Mouse (Mus musculus): ENCODE measurements around the gene Mroh3. TPM values are rescaled to one million over a fixed set of nuclear protein-coding genes. Genes with fewer than 3 reads are reported as not detected.

The Mroh3 gene
- polyA plus RNA-seq, 1 experiment from 2014 or later = 0.91 TPM

DNA sequence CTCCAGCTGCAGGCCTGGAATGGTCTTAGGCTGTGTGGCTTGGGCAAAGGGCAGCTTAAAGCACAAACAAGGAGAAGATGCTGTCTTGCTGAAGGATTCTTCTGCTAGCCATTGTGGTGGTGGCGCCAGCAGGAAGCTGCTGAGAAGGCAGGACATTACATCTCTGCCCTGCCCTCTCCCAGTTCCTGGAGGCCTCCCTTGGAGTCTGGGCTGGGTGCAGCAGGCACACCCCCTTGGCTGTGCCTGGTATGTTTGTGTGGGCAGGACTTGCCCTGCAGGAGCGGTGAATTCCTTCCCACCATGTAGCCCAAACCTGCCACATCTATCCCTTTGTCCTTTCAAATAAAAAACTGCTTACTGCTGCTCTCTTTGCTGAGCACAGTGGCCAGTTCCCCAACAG is 35.5 kb downstream of the Mroh3 start:
- DNase-seq (ENCODE audit: low read depth, low spot score) (no peak), ATAC-seq (no peak)
- POLR2A ChIA-PET = interaction anchor here (1.3 kb wide), 1 partner anchor 33 kb away, joined by 3 read pairs; no protein-coding TSS in a partner anchor
- in situ Hi-C loops (cut with MboI; ENCODE audit: low pct_unique_long_range_greater_than_20kb) = no loop called here
- CTCF ChIA-PET = interaction anchor here (3.6 kb wide), 1 partner anchor 11 kb away, joined by 12 read pairs; no protein-coding TSS in a partner anchor
- TF ChIP-seq CTCF (IDR thresholded peaks at IDR 0.05) = no peak
- H3K27me3 ChIP-seq = no peaks in the 10 kb centered on the region

DNA sequence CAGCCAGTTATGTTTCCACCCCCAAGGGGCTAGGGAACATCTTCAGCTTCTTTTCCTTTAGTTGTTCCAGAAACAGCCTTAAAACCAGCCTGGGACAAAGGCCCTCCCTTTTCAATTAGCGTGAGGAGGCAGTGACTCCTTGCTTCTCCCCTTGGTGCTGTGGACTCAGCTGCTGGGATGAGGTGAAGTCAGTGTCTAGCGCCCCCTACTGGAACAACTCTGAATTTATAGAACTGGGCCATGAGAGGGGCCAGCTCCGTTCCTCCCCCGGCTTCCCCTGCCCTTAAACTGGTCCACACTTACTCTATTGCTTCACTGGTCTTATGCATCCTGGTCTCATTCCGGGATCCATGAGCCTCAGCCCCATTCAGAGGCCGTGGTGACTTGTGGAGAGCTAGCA is 37.4 kb downstream of the Mroh3 start:
- CTCF ChIA-PET = interaction anchor here (0.8 to 3.6 kb wide), 13 partner anchors 9 to 185 kb away, joined by 3 to 12 read pairs (median 3); partner anchors contain the start of genes Ascl5 and Mroh3
- DNase-seq (ENCODE audit: low read depth, low spot score) (no peak), ATAC-seq (no peak)
- POLR2A ChIA-PET = no interaction called here
- in situ Hi-C loops (cut with MboI; ENCODE audit: low pct_unique_long_range_greater_than_20kb) = no loop called here
- H3K27me3 ChIP-seq = no peaks in the 10 kb centered on the region
- no peak for TF ChIP-seq CTCF (IDR thresholded peaks at IDR 0.05)

DNA sequence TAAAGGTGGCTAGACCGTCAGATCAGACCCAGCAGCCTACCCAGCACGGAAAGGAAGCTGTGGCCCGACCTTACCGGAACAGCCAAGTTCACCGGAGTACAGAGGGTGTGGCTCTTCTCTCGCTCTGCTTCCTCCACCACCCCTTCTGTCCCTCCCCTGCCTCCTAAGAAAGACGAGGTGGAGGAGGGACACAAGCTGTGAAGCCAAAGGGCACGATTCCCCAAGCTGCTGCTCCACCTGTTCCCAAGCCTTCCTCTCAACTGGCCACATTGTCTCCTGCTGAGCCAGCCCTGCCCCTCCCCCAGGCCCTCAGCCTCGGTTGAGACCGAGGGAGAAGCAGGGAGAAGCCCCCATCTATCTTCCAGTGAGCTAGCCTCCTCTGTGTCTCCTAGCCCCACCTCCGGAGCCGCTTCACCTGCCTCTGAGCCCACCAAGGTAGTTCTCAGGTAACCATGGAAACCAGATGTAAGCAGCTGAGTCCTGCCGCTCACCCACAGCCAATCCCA is 38.5 kb downstream of the Mroh3 start:
- POLR2A ChIA-PET = interaction anchor here (0.8 kb wide), 1 partner anchor 58 kb away, joined by 3 read pairs; no protein-coding TSS in a partner anchor
- in situ Hi-C loops (cut with MboI; ENCODE audit: low pct_unique_long_range_greater_than_20kb) = loop anchor here (5.0 kb wide), 3 partner anchors 88 to 288 kb away; partner anchors contain the start of gene Gpr25
- no peak for ATAC-seq
- H3K27me3 ChIP-seq = no peaks in the 10 kb centered on the region
- no peak for DNase-seq (ENCODE audit: low read depth, low spot score)
- CTCF ChIA-PET = interaction anchor here (0.9 to 3.6 kb wide), 6 partner anchors 8 to 184 kb away, joined by 3 to 12 read pairs (median 6); no protein-coding TSS in a partner anchor
- no peak for TF ChIP-seq CTCF (IDR thresholded peaks at IDR 0.05)

DNA sequence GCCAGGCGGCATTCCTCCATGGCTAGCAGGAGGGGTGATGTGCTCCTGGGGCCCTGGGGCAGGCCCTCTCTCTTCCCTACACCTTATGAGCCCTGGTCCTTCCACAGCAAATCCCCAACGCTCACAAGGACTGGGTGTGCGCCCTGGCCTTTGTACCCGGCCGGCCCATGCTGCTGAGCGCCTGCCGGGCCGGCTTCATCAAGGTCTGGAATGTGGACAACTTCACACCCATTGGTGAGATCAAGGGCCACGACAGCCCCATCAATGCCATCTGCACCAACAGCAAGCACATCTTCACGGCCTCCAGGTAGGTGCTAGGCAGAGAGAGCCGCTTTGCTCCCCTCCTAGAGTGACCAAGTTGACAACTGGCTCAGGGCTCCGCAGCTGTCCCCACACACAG is 39.9 kb downstream of the Mroh3 start:
- POLR2A ChIA-PET = no interaction called here
- no peak for ATAC-seq
- in situ Hi-C loops (cut with MboI; ENCODE audit: low pct_unique_long_range_greater_than_20kb) = loop anchor here (5.0 kb wide), 3 partner anchors 90 to 290 kb away; partner anchors contain the start of gene Gpr25

DNA sequence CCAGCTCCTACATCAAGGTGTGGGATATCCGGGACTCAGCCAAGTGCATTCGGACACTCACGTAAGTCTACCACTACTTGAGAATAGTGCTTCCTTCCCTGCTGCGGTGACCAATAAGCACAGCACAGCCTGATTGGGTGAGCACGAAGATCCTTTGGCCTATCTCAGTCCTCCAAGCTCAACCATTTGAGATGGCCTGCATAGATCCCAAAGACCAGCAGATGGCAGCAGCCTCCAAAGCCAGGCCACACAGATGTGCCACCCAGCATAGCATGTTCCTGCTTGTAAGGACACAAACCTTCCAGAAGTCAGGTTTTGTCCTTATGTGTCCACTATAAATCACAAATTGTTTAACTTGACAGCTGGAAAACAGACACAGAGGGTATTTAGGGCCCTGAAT is 42.5 kb downstream of the Mroh3 start:
- peak; percentile 19 for DNase-seq (ENCODE audit: low read depth, low spot score)
- ATAC-seq = no peak
- in situ Hi-C loops (cut with MboI; ENCODE audit: low pct_unique_long_range_greater_than_20kb) = loop anchor here (5.0 kb wide), 3 partner anchors 92 to 292 kb away; partner anchors contain the start of gene Gpr25
- no peak for TF ChIP-seq CTCF (IDR thresholded peaks at IDR 0.05)
- no peaks in the 10 kb centered on the region for H3K27me3 ChIP-seq
- ChIA-PET POLR2A (no interaction called here), CTCF (interaction anchor here (0.6 to 1.9 kb wide), 24 partner anchors 9 to 355 kb away, joined by 3 to 11 read pairs (median 4); no protein-coding TSS in a partner anchor)

More for the DNA sequence above, 39.9 kb downstream of the Mroh3 start:
- CTCF ChIA-PET = no interaction called here
- DNase-seq (ENCODE audit: low read depth, low spot score) = no peak
- no peak for TF ChIP-seq CTCF (IDR thresholded peaks at IDR 0.05)
- no peaks in the 10 kb centered on the region for H3K27me3 ChIP-seq

DNA sequence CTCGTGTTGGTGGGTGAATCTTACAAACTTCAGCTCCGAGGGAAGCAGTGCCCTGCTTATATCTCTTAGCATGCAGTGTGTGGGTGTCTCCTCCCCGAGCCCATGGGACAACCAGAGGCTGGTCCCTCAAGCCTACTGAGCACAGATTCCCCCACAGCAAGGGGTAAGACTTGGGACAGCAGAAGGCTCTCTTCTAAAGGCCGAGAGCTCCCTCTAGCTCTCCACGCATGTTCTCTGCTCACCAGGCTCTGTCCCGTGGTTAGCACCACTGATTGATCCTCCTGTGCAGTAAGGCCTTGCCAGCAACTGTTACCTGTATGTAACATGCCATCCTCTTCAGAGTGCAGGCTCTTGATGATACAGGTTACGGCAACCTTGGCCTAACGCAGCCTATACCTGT is 45.0 kb downstream of the Mroh3 start:
- DNase-seq (ENCODE audit: low read depth, low spot score) (peak; percentile 4), ATAC-seq (no peak)
- H3K27me3 ChIP-seq = no peaks in the 10 kb centered on the region
- in situ Hi-C loops (cut with MboI; ENCODE audit: low pct_unique_long_range_greater_than_20kb) = loop anchor here (10.0 kb wide), 1 partner anchor 53 kb away; no protein-coding TSS in a partner anchor
- POLR2A ChIA-PET = no interaction called here
- no peak for TF ChIP-seq CTCF (IDR thresholded peaks at IDR 0.05)
- CTCF ChIA-PET = interaction anchor here (0.6 to 4.3 kb wide), 14 partner anchors 20 to 296 kb away, joined by 3 to 46 read pairs (median 4); partner anchors contain the start of gene Ascl5

DNA sequence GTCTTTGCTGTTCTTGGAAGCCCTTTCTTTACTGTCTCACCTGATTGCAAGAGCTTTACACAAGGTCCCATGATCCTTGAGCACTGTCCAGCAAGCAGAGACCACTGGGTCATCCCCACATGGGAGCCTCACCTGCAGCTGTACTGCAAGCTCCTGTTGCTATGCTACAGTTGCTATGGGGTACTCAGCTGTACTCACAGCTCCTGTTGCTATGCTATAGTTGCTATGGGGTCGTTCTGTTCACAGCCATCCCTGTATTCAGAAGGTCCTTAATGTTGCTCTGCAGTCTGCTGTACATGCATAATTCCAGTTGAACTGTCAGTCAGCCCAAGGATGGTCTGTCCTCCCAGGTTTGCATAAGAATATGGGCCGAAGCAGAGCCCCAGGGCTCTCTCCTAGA is 47.2 kb downstream of the Mroh3 start:
- ChIA-PET POLR2A (no interaction called here), CTCF (interaction anchor here (2.5 to 4.3 kb wide), 2 partner anchors 11 to 49 kb away, joined by 12 to 46 read pairs; no protein-coding TSS in a partner anchor)
- DNase-seq (ENCODE audit: low read depth, low spot score) = no peak
- TF ChIP-seq CTCF (IDR thresholded peaks at IDR 0.05) = no peak
- in situ Hi-C loops (cut with MboI; ENCODE audit: low pct_unique_long_range_greater_than_20kb) = loop anchor here (10.0 kb wide), 1 partner anchor 51 kb away; no protein-coding TSS in a partner anchor
- ATAC-seq = no peak
- H3K27me3 ChIP-seq = no peaks in the 10 kb centered on the region

DNA sequence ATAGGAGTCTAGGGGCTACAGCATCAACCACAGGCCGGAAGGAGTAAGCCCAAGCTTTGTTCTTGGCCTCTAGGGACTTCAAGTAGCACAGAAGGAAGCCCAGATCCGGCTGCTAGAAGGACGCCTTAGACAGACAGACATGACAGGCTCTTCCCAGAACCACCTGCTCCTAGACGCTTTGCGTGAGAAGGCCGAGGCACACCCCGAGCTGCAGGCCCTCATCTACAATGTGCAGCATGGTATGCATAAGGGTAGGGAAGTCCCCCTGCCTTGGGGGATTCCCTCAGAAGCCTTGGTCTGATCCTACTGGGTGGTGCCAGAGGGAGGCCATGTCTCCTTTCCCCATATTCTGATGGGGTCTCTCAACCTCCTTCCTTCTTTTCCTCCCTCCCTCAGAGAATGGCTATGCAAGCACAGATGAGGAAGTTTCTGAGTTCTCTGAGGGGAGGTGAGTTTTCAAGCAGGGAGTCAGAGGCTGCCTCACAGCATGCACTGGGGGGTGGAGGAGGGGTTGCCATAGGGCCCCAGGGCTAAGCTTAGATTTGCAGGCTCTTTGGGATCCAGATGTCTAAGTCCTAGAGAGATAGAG is 51.2 kb downstream of the Mroh3 start:
- no peak for TF ChIP-seq CTCF (IDR thresholded peaks at IDR 0.05)
- DNase-seq (ENCODE audit: low read depth, low spot score) (no peak), ATAC-seq (no peak)
- POLR2A ChIA-PET = no interaction called here
- in situ Hi-C loops (cut with MboI; ENCODE audit: low pct_unique_long_range_greater_than_20kb) = loop anchor here (10.0 kb wide), 1 partner anchor 47 kb away; no protein-coding TSS in a partner anchor
- H3K27me3 ChIP-seq = no peaks in the 10 kb centered on the region
- CTCF ChIA-PET = interaction anchor here (1.1 kb wide), 1 partner anchor 9 kb away, joined by 5 read pairs; no protein-coding TSS in a partner anchor

DNA sequence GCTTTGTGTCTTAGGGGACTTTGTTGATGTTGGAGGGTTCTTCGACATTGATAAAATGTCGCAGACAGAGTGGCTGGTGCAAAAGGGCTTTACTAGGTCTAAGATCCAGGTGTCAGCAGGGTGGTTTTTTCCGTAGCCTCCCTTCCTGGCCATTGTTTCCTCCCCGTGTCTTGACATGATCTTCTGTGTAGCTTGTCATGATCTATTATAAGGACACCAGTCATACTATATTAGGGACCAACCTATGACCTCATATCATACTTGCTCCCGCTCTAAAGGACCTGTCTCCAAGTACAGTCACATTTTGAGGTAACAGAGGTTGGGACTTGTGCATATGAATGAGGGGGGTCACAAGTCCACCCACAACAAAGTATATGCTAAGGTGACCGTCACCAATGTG is 51.7 kb downstream of the Mroh3 start:
- ChIA-PET POLR2A (no interaction called here), CTCF (interaction anchor here (1.1 kb wide), 1 partner anchor 9 kb away, joined by 5 read pairs; no protein-coding TSS in a partner anchor)
- in situ Hi-C loops (cut with MboI; ENCODE audit: low pct_unique_long_range_greater_than_20kb) = loop anchor here (10.0 kb wide), 1 partner anchor 46 kb away; no protein-coding TSS in a partner anchor
- ATAC-seq = no peak
- no peak for TF ChIP-seq CTCF (IDR thresholded peaks at IDR 0.05)
- no peak for DNase-seq (ENCODE audit: low read depth, low spot score)
- no peaks in the 10 kb centered on the region for H3K27me3 ChIP-seq

DNA sequence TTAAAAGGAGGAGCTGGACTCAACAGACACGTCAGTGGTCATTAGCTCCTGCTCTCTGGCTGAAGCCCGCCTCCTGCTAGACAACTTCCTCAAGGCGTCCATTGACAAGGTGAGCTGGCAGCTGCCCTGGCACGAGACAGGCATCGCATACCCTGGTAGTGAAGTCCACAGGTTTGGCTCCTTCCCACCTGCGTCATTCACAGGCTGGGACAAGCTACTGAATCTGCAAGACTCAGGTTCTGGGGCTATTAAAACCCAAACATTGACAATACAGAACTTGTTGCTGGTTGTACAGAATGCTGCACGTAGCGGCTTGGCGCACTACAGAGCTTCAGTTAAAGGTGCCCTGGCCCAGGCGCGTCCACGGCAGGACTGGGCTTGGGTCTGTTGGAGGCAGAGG is 52.3 kb downstream of the Mroh3 start:
- DNase-seq (ENCODE audit: low read depth, low spot score) (no peak), ATAC-seq (no peak)
- ChIA-PET POLR2A (no interaction called here), CTCF (interaction anchor here (1.1 kb wide), 1 partner anchor 10 kb away, joined by 5 read pairs; no protein-coding TSS in a partner anchor)
- in situ Hi-C loops (cut with MboI; ENCODE audit: low pct_unique_long_range_greater_than_20kb) = loop anchor here (10.0 kb wide), 1 partner anchor 45 kb away; no protein-coding TSS in a partner anchor
- H3K27me3 ChIP-seq = no peaks in the 10 kb centered on the region
- no peak for TF ChIP-seq CTCF (IDR thresholded peaks at IDR 0.05)

DNA sequence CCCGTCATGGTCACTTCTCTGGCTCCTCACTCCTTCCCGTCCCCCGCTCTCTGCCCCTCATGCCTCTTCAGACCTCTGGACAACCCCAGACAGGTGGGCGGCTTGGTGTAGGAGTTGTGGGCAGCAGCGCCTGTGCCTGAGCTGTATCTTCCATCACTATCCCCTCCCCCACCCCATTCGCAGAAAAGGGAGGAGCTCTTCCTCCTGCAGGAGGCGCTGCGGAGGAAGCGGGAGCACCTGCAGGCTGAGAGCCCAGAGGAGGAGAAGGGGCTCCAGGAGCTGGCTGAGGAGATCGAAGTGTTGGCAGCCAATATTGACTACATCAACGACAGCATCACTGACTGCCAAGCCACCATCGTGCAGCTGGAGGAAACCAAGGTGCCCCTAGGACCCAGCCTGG is 52.8 kb downstream of the Mroh3 start:
- no peaks in the 10 kb centered on the region for H3K27me3 ChIP-seq
- POLR2A ChIA-PET = no interaction called here
- DNase-seq (ENCODE audit: low read depth, low spot score) = no peak
- ATAC-seq = no peak
- in situ Hi-C loops (cut with MboI; ENCODE audit: low pct_unique_long_range_greater_than_20kb) = loop anchor here (10.0 kb wide), 1 partner anchor 45 kb away; no protein-coding TSS in a partner anchor
- TF ChIP-seq CTCF (IDR thresholded peaks at IDR 0.05) = no peak
- CTCF ChIA-PET = no interaction called here
